Mouse (Mus musculus) midbrain, embryonic 13.5 days (tissue): Measurements from ENCODE around the gene Sh3bp2. TPM values are rescaled to one million over a fixed set of nuclear protein-coding genes. Genes with fewer than 3 reads are reported as not detected.

Experiments
- ATAC-seq: fragments of 200-750 bp; cut with Nextera tagmentation; 2 replicates; pipeline ENCODE4 v1.8.0; 2017; ENCODE audit warnings: mild to moderate bottlenecking, moderate TSS enrichment, moderate library complexity
- H3K27ac ChIP-seq: fragments of 300-500 bp; sonication (generic); 2 replicates; pipeline ENCODE4 v1.5.1; 2015; ENCODE audit warnings: inconsistent platforms, mild to moderate bottlenecking, moderate library complexity
- H3K27me3 ChIP-seq: fragments of 300-500 bp; sonication (generic); 2 replicates; pipeline ENCODE4 v1.6.1; 2015; ENCODE audit warnings: mild to moderate bottlenecking, inconsistent platforms
- H3K36me3 ChIP-seq: fragments of 300-500 bp; sonication (generic); 2 replicates; pipeline ENCODE4 v1.6.1; 2015; ENCODE audit warnings: mild to moderate bottlenecking, inconsistent platforms
- H3K4me1 ChIP-seq: fragments of 300-500 bp; sonication (generic); replicated peaks from 2 replicates; pipeline ENCODE4 v1.6.1; 2015; ENCODE audit warnings: inconsistent platforms
- H3K4me2 ChIP-seq: fragments of 300-500 bp; sonication (generic); replicated peaks from 2 replicates; pipeline ENCODE4 v1.6.1; 2015; ENCODE audit warnings: moderate library complexity, mild to moderate bottlenecking, inconsistent platforms
- H3K4me3 ChIP-seq: fragments of 300-500 bp; sonication (generic); replicated peaks from 2 replicates; pipeline ENCODE4 v1.5.1; 2015; ENCODE audit warnings: mild to moderate bottlenecking, inconsistent platforms
- H3K9ac ChIP-seq: fragments of 300-500 bp; sonication (generic); replicated peaks from 2 replicates; pipeline ENCODE4 v1.6.1; 2015; ENCODE audit warnings: mild to moderate bottlenecking, inconsistent platforms
- H3K9me3 ChIP-seq: fragments of 300-500 bp; sonication (generic); 2 replicates; pipeline ENCODE4 v1.6.1; 2016; ENCODE audit warnings: mild to moderate bottlenecking, inconsistent platforms
- WGBS: fragments of 180-500 bp; shearing (Covaris S2); methylation state at CpG from one replicate; pipeline ENCODE4 v1.1.7; 2015; 5-methylcytosine and 5-hydroxymethylcytosine counted together
- microRNA-seq: library from miRNA; unstranded; fragments of <30 nt; microRNA quantifications from one replicate; pipeline ENCODE4, GENCODE M21; 2016
- polyA plus RNA-seq: library from polyadenylated mRNA; unstranded; fragments of >200 nt; fragmentation: Nextera tagmentation; extraction: Ambion mirVana; gene quantifications from 2 replicates; pipeline ENCODE4 v1.2.1, GENCODE M21; 2015

The Sh3bp2 gene
- polyA plus RNA-seq, 1 experiment from 2014 or later: 30.8 TPM

DNA sequence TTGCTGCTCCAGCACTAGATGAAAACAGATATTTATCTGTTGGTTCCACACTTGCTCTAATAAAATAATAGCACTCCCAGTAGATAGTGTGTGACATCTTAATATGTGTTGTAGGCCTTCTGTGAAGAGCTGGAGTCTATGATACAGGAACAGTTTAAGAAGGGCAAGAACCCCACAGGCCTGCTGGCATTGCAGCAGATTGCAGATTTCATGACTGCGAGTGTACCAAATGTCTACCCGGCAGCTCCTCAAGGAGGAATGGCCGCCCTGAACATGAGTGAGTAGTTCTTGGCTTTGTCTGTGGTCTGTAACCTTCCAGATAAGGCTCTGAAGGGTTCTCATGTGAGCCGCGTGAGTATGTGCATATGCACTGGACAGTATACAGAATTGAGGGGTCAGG lies 78.9 kb downstream of the Sh3bp2 start:
- no peak for ATAC-seq
- Histone ChIP-seq H3K27me3 (no peaks in the 10 kb centered on the region), H3K4me1 (no peaks in the 10 kb centered on the region), H3K27ac (no peak overlapping the region), H3K36me3 (peaks cover 68% of the 10 kb centered on the region), H3K9ac (no peak overlapping the region), H3K4me2 (no peak overlapping the region), H3K4me3 (no peak overlapping the region), H3K9me3 (no peaks in the 10 kb centered on the region)
- whole genome bisulfite sequencing: 96% methylated on average over 5 of the region's 5 CpGs

DNA sequence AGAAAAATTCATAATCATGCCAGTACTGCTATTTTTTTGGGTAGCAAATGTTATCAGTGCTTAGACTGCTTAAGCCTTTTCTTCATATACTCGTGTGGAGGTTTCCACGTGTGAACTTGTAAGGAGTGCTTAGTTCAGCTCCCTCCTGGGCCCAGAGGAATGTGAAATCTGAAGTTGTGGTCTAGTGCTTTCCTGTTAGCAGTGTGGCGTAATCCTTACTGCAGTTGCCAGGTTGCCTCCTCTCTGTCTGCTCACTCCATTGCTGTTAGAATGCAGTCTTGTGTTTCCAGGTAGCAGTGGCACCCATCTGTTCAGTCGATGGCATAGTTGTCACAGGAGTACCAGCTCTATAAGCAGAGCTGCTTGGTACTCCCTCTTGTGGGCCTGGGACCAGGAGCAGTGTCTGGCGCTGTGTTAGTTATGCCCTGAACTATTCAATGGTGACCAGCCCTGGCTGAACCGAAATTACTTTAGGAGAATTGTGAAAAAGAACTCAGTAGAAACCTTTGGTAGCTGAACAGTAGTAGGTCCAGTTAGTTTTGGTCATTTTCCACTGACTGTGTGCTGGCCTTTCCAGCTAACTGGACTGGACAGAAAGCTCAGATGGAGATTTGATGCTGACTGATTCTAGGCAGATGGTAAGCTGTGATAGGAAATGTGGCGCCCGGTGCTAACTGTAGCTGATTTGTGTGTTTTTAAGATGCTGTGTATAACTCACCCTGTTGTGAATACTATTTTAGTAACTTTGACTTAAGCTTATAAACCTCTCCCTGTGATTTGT lies 81.7 kb downstream of the Sh3bp2 start:
- Histone ChIP-seq H3K36me3 (peaks cover 72% of the 10 kb centered on the region), H3K4me2 (no peak overlapping the region), H3K4me3 (no peak overlapping the region)

DNA sequence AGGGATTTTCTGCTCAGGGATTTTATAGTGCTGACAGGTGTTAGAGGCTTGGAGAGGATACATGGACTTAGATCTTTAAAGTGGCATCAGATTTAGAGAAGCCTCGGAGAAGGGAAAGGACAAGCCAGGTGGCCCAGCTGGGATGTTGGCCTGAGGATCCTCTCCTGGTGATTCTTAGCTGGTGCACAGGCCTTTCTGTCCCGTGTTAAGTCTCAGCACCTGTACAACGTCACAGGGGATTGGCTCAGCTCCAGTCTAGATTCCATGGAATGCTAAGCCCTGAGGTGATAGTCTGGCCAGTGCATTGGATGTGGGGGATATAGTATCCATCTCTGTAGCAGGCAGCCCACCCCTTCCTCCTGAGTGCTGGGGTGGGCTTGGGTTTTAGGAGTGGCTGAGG lies 82.6 kb downstream of the Sh3bp2 start:
- Histone ChIP-seq H3K27me3 (no peaks in the 10 kb centered on the region), H3K4me1 (no peaks in the 10 kb centered on the region), H3K4me3 (no peak overlapping the region), H3K4me2 (no peak overlapping the region), H3K36me3 (peaks cover 71% of the 10 kb centered on the region), H3K9me3 (no peaks in the 10 kb centered on the region), H3K9ac (no peak overlapping the region), H3K27ac (no peak overlapping the region)
- no peak for ATAC-seq
- WGBS: 83% methylated on average over 3 of the region's 3 CpGs

More for the DNA sequence above, 81.7 kb downstream of the Sh3bp2 start:
- 89% methylated on average over 8 of the region's 8 CpGs for WGBS
- Histone ChIP-seq H3K27me3 (no peaks in the 10 kb centered on the region), H3K9me3 (no peaks in the 10 kb centered on the region), H3K9ac (no peak overlapping the region), H3K27ac (no peak overlapping the region), H3K4me1 (no peaks in the 10 kb centered on the region)
- ATAC-seq: no peak

DNA sequence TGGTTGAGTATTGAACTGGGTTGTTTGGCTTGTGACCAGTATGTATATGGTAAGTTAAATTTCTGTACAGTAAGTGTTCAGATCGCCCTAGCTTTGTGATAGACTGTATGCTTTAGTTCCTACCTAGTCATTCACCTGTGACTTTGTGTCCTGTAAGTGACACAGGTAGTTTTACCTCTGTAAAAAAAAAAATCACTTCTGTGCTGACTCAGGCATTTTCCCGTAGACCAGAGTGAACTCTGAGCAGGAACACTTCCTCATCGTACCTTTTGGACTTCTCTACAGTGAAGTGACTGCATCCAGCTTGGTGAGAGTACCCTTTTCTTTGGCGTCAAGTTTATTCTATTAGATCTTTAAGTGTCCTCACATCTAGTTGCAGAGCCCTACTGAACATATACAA lies 84.3 kb downstream of the Sh3bp2 start:
- Histone ChIP-seq H3K4me2 (no peak overlapping the region), H3K27me3 (no peaks in the 10 kb centered on the region), H3K9ac (no peak overlapping the region), H3K36me3 (peaks cover 80% of the 10 kb centered on the region), H3K27ac (no peak overlapping the region), H3K9me3 (no peaks in the 10 kb centered on the region), H3K4me3 (no peak overlapping the region), H3K4me1 (no peaks in the 10 kb centered on the region)
- ATAC-seq: no peak
- 95% methylated on average over 4 of the region's 4 CpGs for WGBS

Small RNA genes within 50 kb of the gene (microRNA-seq; reads per million reads assigned to microRNA genes)
- gene Mir7036b: 1.0 reads per million

Other genes with a start within 250 kb of the Sh3bp2 start
- 3.7 and 3.8 TPM in 2 replicates for gene Zfyve28, start 237.4 kb upstream of the Sh3bp2 start, polyA plus RNA-seq
- gene Cfap99, start 237.2 kb upstream of the Sh3bp2 start, polyA plus RNA-seq: not detected in 2 replicates
- gene Rnf4, start 189.5 kb upstream of the Sh3bp2 start, polyA plus RNA-seq: 136 and 141 TPM in 2 replicates
- 19.8 and 20.6 TPM in 2 replicates for gene Fam193a, start 155.9 kb upstream of the Sh3bp2 start, polyA plus RNA-seq
- 6.9 and 7.3 TPM in 2 replicates for gene Tnip2, start 11.8 kb upstream of the Sh3bp2 start, polyA plus RNA-seq
- 204 and 205 TPM in 2 replicates for gene Add1, start 47.8 kb downstream of the Sh3bp2 start, polyA plus RNA-seq
- 78.6 and 84.6 TPM in 2 replicates for gene Mfsd10, start 111.4 kb downstream of the Sh3bp2 start, polyA plus RNA-seq
- gene Nop14, start 134.3 kb downstream of the Sh3bp2 start, polyA plus RNA-seq: 22.0 and 23.0 TPM in 2 replicates
- gene Grk4, start 134.5 kb downstream of the Sh3bp2 start, polyA plus RNA-seq: 1.9 and 2.5 TPM in 2 replicates
- gene Htt, start 235.9 kb downstream of the Sh3bp2 start, polyA plus RNA-seq: 15.1 and 15.5 TPM in 2 replicates